Mouse (Mus musculus): ENCODE measurements around the gene Txnrd1. TPM values are rescaled to one million over a fixed set of nuclear protein-coding genes. Genes with fewer than 3 reads are reported as not detected.

Gene Txnrd1
- polyA plus RNA-seq (2012; rRNA removed), result 105 and 115 TPM in 2 replicates

GRCm38 (mm10) chr10:82833926-82834325 lies at the start of gene Txnrd1:
Gene Txnrd1 (plus strand): TSS chr10:82833951.
- DNase-seq (ENCODE audit: low read depth), result no peak
- TF ChIP-seq POLR2A (IDR thresholded peaks at IDR 0.05; ENCODE audit: borderline replicate concordance, extremely low read depth, insufficient read depth, insufficient read length, poor library complexity, severe bottlenecking) (no peak), CTCF (IDR thresholded peaks at IDR 0.05; ENCODE audit: borderline replicate concordance, extremely low read depth, insufficient read depth, insufficient read length) (no peak)

DNA sequence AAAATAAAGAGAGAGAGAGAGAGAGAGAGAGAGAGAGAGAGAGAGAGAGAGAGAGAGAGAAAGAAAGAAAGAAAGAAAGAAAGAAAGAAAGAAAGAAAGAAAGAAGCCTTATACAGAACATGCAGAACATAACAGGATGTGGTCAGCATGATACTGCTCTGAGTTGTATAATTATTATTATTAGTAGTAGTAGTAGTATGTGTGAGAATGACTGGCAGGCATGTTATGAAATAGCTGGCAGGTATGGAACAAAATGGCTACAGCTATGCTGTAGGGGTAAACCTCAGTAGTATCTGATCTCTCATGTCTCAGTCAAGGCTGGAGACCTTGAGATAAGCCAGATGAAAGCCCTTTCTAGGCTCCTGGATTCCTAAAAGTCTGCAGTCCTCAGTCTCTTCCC lies 44.6 kb upstream of the Txnrd1 start:
- no peak for TF ChIP-seq CTCF (IDR thresholded peaks at IDR 0.05; ENCODE audit: borderline replicate concordance, extremely low read depth, insufficient read depth, insufficient read length)
- TF ChIP-seq POLR2A (IDR thresholded peaks at IDR 0.05; ENCODE audit: borderline replicate concordance, extremely low read depth, insufficient read depth, insufficient read length, poor library complexity, severe bottlenecking), result no peak
- no peak for DNase-seq (ENCODE audit: low read depth)

- no peak for TF ChIP-seq POLR2A (IDR thresholded peaks at IDR 0.05; ENCODE audit: borderline replicate concordance, extremely low read depth, insufficient read depth, insufficient read length, poor library complexity, severe bottlenecking)
- TF ChIP-seq CTCF (IDR thresholded peaks at IDR 0.05; ENCODE audit: borderline replicate concordance, extremely low read depth, insufficient read depth, insufficient read length), result no peak
Observed at GRCm38 (mm10) chr10:82790504-82790903, 43.2 kb upstream of the Txnrd1 start.

DNA sequence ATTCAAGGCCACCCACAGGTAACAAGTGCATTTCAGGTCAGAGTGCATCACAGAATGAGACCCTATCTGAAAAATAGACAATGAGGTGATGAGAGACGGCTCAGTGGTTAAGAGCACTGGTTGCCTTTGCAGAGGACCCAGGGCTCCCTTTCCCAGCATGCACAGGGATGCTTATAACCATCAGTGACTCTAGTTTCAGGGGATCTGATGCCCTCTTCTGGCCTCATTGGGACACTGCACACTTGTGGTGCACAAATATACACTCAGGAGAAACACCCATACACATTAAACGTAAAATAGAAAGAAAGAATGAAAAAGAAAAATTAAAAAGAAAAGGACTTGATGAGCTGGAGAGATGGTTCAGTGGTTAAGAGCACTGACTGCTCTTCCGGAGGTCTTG lies 42.0 kb upstream of the Txnrd1 start:
- no peak for TF ChIP-seq POLR2A (IDR thresholded peaks at IDR 0.05; ENCODE audit: borderline replicate concordance, extremely low read depth, insufficient read depth, insufficient read length, poor library complexity, severe bottlenecking)
- TF ChIP-seq CTCF (IDR thresholded peaks at IDR 0.05; ENCODE audit: borderline replicate concordance, extremely low read depth, insufficient read depth, insufficient read length), result no peak
- no peak for DNase-seq (ENCODE audit: low read depth)

More at GRCm38 (mm10) chr10:82790504-82790903, 43.2 kb upstream of the Txnrd1 start:
- DNase-seq (ENCODE audit: low read depth), result no peak

- TF ChIP-seq POLR2A (IDR thresholded peaks at IDR 0.05; ENCODE audit: borderline replicate concordance, extremely low read depth, insufficient read depth, insufficient read length, poor library complexity, severe bottlenecking), result no peak
- no peak for TF ChIP-seq CTCF (IDR thresholded peaks at IDR 0.05; ENCODE audit: borderline replicate concordance, extremely low read depth, insufficient read depth, insufficient read length)
- DNase-seq (ENCODE audit: low read depth), result no peak
Observed at GRCm38 (mm10) chr10:82792311-82792710, 41.4 kb upstream of the Txnrd1 start.

- DNase-seq (ENCODE audit: low read depth), result peak; percentile 84
Observed at GRCm38 (mm10) chr10:82795071-82795731, 38.5 kb upstream of the Txnrd1 start.

DNA sequence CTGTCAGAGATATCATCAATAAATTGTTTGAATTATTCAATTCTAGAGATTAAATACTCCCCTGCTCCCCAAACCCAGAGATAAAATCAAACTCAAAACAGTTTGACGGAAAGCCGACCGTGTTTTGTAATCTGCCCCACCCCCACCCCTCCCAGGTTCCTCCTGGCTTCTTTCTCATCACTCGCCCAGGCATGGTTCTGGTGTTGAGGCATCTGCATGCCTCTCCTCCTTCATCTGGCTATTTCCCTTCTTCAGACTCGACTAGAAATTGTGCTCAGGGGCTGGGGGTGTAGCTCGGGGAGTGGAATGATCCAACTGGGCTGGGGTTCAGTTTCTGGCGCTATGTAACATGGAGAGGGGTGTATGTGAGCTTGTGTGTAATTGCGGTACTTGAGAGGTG lies 38.0 kb upstream of the Txnrd1 start:
- TF ChIP-seq CTCF (IDR thresholded peaks at IDR 0.05; ENCODE audit: borderline replicate concordance, extremely low read depth, insufficient read depth, insufficient read length), result no peak
- TF ChIP-seq POLR2A (IDR thresholded peaks at IDR 0.05; ENCODE audit: borderline replicate concordance, extremely low read depth, insufficient read depth, insufficient read length, poor library complexity, severe bottlenecking), result no peak
- peak; percentile 25 for DNase-seq (ENCODE audit: low read depth)

More at GRCm38 (mm10) chr10:82795071-82795731, 38.5 kb upstream of the Txnrd1 start:
- TF ChIP-seq POLR2A (IDR thresholded peaks at IDR 0.05; ENCODE audit: borderline replicate concordance, extremely low read depth, insufficient read depth, insufficient read length, poor library complexity, severe bottlenecking), result no peak
- peak; percentile 18; the same call in 1 of the 2 replicates for TF ChIP-seq CTCF (IDR thresholded peaks at IDR 0.05; ENCODE audit: borderline replicate concordance, extremely low read depth, insufficient read depth, insufficient read length)

DNA sequence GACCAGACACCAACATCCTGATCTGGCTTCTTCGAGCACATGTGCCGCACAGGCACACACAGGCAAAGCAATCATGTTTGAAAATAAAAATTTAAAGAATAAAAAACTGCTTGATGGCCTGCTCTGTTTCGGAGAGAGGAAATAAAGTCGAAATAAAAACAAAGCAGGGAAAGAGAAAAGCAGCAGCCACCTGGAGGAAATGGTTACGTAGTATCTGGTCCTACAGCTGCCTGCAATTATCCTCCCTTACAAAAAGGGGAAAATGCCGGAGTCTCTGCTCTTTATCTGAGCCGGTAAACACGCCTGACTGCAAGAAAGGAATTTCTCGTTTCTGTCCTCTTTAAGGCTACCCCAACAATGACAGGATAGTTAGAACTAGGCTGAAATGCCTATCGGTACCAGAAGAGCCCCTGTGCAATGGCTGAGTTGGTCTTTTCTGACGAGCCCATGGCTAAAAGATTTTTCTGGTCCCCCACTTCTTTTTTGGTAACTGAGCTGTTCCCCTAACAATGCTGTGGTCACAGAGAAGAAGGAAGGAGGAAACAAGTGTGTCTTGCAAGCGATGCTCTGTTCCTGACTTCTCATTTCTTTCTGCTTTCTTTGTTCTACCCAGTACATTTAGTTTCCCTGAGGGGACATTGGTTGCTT lies 37.2 kb upstream of the Txnrd1 start:
- DNase-seq (ENCODE audit: low read depth), result peak; percentile 30
- TF ChIP-seq POLR2A (IDR thresholded peaks at IDR 0.05; ENCODE audit: borderline replicate concordance, extremely low read depth, insufficient read depth, insufficient read length, poor library complexity, severe bottlenecking) (no peak), CTCF (IDR thresholded peaks at IDR 0.05; ENCODE audit: borderline replicate concordance, extremely low read depth, insufficient read depth, insufficient read length) (no peak)

DNA sequence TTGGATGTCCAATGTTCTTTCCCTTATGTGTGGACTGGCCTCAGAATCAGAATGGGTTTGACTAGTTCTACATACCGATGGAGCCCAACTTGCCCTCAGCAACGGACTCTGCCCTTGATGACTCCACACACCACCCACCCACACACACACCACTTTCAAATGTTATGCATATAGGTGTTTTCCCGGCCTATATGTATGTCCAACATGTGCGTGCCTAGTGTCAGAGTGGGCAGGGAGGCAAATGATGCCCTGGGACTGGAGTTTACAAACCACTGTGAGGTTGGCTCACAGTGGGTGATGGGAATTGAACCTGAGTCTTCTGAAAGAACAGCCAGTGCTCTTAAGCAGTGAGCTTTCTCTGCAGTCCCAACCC lies 36.6 kb upstream of the Txnrd1 start:
- DNase-seq (ENCODE audit: low read depth), result no peak
- TF ChIP-seq CTCF (IDR thresholded peaks at IDR 0.05; ENCODE audit: borderline replicate concordance, extremely low read depth, insufficient read depth, insufficient read length), result no peak
- no peak for TF ChIP-seq POLR2A (IDR thresholded peaks at IDR 0.05; ENCODE audit: borderline replicate concordance, extremely low read depth, insufficient read depth, insufficient read length, poor library complexity, severe bottlenecking)

GRCm38 (mm10) chr10:82798312-82798933 lies 35.3 kb upstream of the Txnrd1 start:
- no peak for TF ChIP-seq CTCF (IDR thresholded peaks at IDR 0.05; ENCODE audit: borderline replicate concordance, extremely low read depth, insufficient read depth, insufficient read length)
- TF ChIP-seq POLR2A (IDR thresholded peaks at IDR 0.05; ENCODE audit: borderline replicate concordance, extremely low read depth, insufficient read depth, insufficient read length, poor library complexity, severe bottlenecking), result no peak
- no peak for DNase-seq (ENCODE audit: low read depth)

GRCm38 (mm10) chr10:82800094-82800493 lies 33.7 kb upstream of the Txnrd1 start:
- TF ChIP-seq CTCF (IDR thresholded peaks at IDR 0.05; ENCODE audit: borderline replicate concordance, extremely low read depth, insufficient read depth, insufficient read length) (no peak), POLR2A (IDR thresholded peaks at IDR 0.05; ENCODE audit: borderline replicate concordance, extremely low read depth, insufficient read depth, insufficient read length, poor library complexity, severe bottlenecking) (no peak)
- DNase-seq (ENCODE audit: low read depth), result no peak

Measured in brain, embryonic 14.5 days (tissue).